Mouse (Mus musculus) limb, embryonic 11.5 days (tissue): ENCODE measurements at regions not wholly inside any gene's neighbourhood (a gene's known extent, or its start where the extent isn't known, plus 50 kb on each side); places are given as distances from the start of the nearest gene placed in this dataset.

Experiments
- ATAC-seq: fragments of 200-750 bp; cut with Nextera tagmentation; 2 replicates; pipeline ENCODE4 v1.8.0; 2017; ENCODE audit warnings: low read depth; ENCODE audit not compliant: insufficient number of reproducible peaks, low FRiP score, low TSS enrichment
- DNase-seq: peaks from one replicate; pipeline ENCODE4 v3.0.0-alpha.2; 2015; ENCODE audit warnings: low spot score
- H3K27ac ChIP-seq: fragments of 300-500 bp; sonication (generic); replicated peaks from 2 replicates; pipeline ENCODE4 v1.5.1; 2014; ENCODE audit warnings: low read depth, mild to moderate bottlenecking, low read length
- H3K27me3 ChIP-seq: fragments of 300-500 bp; sonication (generic); 2 replicates; pipeline ENCODE4 v1.6.1; 2014; ENCODE audit warnings: mild to moderate bottlenecking, low read length, mixed read lengths; ENCODE audit not compliant: control insufficient read depth, insufficient read depth
- H3K36me3 ChIP-seq: fragments of 300-500 bp; sonication (generic); 2 replicates; pipeline ENCODE4 v1.6.1; 2014; ENCODE audit warnings: mild to moderate bottlenecking, low read length, moderate library complexity, mixed read lengths; ENCODE audit not compliant: control insufficient read depth, insufficient read depth
- H3K4me1 ChIP-seq: fragments of 300-500 bp; sonication (generic); 2 replicates; pipeline ENCODE4 v1.6.1; 2014; ENCODE audit warnings: low read length, mixed read lengths; ENCODE audit not compliant: control insufficient read depth, insufficient read depth
- H3K4me2 ChIP-seq: fragments of 300-500 bp; sonication (generic); 2 replicates; pipeline ENCODE4 v1.6.1; 2014; ENCODE audit warnings: low read depth, mild to moderate bottlenecking, moderate library complexity; ENCODE audit not compliant: severe bottlenecking
- H3K4me3 ChIP-seq: fragments of 300-500 bp; sonication (generic); 2 replicates; pipeline ENCODE4 v1.5.1; 2014; ENCODE audit warnings: low read depth, low read length
- H3K9ac ChIP-seq: fragments of 300-500 bp; sonication (generic); 2 replicates; pipeline ENCODE4 v1.6.1; 2014; ENCODE audit warnings: mild to moderate bottlenecking, low read length
- H3K9me3 ChIP-seq: fragments of 300-500 bp; sonication (generic); 2 replicates; pipeline ENCODE4 v1.6.1; 2016; ENCODE audit warnings: low read length; ENCODE audit not compliant: control insufficient read depth
- WGBS: fragments of 180-500 bp; shearing (Covaris S2); extraction: QIAGEN DNeasy Blood & Tissue Kit; methylation state at CpG from one replicate; pipeline ENCODE4 v1.1.7; 2014; 5-methylcytosine and 5-hydroxymethylcytosine counted together

GRCm38 (mm10) chr2:101440231-101440630 lies 184.3 kb upstream of the Rag2 start:
- Histone ChIP-seq H3K9ac (no peak overlapping the region), H3K9me3 (no peaks in the 10 kb centered on the region), H3K4me1 (no peaks in the 10 kb centered on the region), H3K36me3 (no peaks in the 10 kb centered on the region), H3K27ac (no peak overlapping the region), H3K27me3 (no peaks in the 10 kb centered on the region), H3K4me3 (no peak overlapping the region), H3K4me2 (no peak overlapping the region)
- 60% methylated on average over 5 of the region's 5 CpGs for WGBS
- DNase-seq (no peak), ATAC-seq (no peak)

- Histone ChIP-seq H3K4me2 (no peak overlapping the region), H3K9ac (no peak overlapping the region), H3K36me3 (no peaks in the 10 kb centered on the region), H3K4me3 (no peak overlapping the region), H3K27ac (no peak overlapping the region), H3K27me3 (no peaks in the 10 kb centered on the region), H3K4me1 (no peaks in the 10 kb centered on the region), H3K9me3 (no peaks in the 10 kb centered on the region)
- ATAC-seq, result no peak
- DNase-seq, result no peak
- WGBS, result 91% methylated on average over 5 of the region's 5 CpGs
Observed at GRCm38 (mm10) chr2:101441081-101441630, 183.4 kb upstream of the Rag2 start.

- H3K27me3 ChIP-seq, result no peaks in the 10 kb centered on the region
- H3K36me3 ChIP-seq, result no peaks in the 10 kb centered on the region
- H3K4me2 ChIP-seq, result no peak overlapping the region
- 90% methylated on average over 5 of the region's 5 CpGs for WGBS
- H3K9ac ChIP-seq, result no peak overlapping the region
- no peak overlapping the region for H3K4me3 ChIP-seq
- DNase-seq (no peak), ATAC-seq (no peak)
- no peak overlapping the region for H3K27ac ChIP-seq
- H3K4me1 ChIP-seq, result no peaks in the 10 kb centered on the region
- H3K9me3 ChIP-seq, result no peaks in the 10 kb centered on the region
Observed at GRCm38 (mm10) chr2:101455591-101455990, 168.9 kb upstream of the Rag2 start.

GRCm38 (mm10) chr2:101458959-101459358 lies 165.6 kb upstream of the Rag2 start:
- Histone ChIP-seq H3K9ac (no peak overlapping the region), H3K27me3 (no peaks in the 10 kb centered on the region), H3K4me2 (no peak overlapping the region), H3K9me3 (no peaks in the 10 kb centered on the region), H3K4me3 (no peak overlapping the region), H3K36me3 (no peaks in the 10 kb centered on the region), H3K27ac (no peak overlapping the region), H3K4me1 (no peaks in the 10 kb centered on the region)
- ATAC-seq, result no peak
- no peak for DNase-seq
- WGBS, result 94% methylated on average over 1 of the region's 1 CpGs

GRCm38 (mm10) chr2:101462450-101462849 lies 162.1 kb upstream of the Rag2 start:
- Histone ChIP-seq H3K4me3 (no peak overlapping the region), H3K36me3 (no peaks in the 10 kb centered on the region), H3K4me2 (no peak overlapping the region), H3K27me3 (no peaks in the 10 kb centered on the region), H3K9me3 (no peaks in the 10 kb centered on the region), H3K4me1 (0 out of 2 replicates have a peak, but pooled peaks cover 2% of the 10 kb centered on the region), H3K9ac (no peak overlapping the region), H3K27ac (no peak overlapping the region)
- no peak for DNase-seq
- 94% methylated on average over 1 of the region's 1 CpGs for WGBS
- no peak for ATAC-seq

DNA sequence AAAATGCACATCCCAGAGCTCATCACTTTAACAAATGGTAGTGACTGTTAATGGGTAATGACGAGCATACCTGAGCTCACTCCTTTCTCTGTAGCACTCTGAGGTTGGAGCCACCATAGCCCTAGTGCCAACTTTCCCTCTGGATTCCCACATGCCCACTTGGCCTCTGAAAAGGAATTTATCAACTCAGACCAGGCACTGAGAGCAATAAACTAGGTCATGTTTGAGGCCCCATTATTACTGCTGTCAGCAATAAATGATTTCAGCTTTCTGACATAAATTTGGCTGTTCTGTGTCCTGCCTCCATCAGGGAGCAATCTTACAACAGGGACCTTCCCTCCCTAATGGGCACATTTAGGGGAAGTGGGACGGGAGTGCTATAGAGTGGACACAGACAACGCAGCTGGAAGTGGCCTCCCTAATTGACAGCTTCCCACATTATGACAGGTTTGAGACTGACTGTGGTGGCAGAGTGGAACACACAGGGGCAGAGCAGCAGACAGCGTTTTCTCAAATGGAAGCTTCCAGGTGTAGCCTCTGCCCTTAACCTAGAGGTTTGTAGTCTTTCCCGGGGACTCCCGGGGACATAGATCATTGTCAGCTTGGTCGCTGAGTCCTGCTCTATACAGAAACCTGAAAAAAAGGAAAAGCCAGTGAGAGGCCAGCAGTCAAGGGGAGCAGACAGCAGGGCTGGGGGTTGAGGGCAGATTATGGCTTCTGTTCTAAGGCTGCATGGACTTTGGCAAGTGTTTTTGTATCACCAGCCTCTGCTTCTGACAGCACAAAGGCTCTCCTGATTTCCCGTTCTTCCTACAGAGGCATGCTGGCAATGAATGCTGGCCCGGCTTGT lies 160.0 kb upstream of the Rag2 start:
- H3K9ac ChIP-seq, result no peak overlapping the region
- no peaks in the 10 kb centered on the region for H3K27me3 ChIP-seq
- no peaks in the 10 kb centered on the region for H3K36me3 ChIP-seq
- H3K4me3 ChIP-seq, result no peak overlapping the region
- no peak for ATAC-seq
- H3K4me1 ChIP-seq, result 0 out of 2 replicates have a peak, but pooled peaks cover 2% of the 10 kb centered on the region
- no peak overlapping the region for H3K27ac ChIP-seq
- no peak for DNase-seq
- no peak overlapping the region for H3K4me2 ChIP-seq
- H3K9me3 ChIP-seq, result no peaks in the 10 kb centered on the region
- 68% methylated on average over 9 of the region's 9 CpGs for WGBS

- no peaks in the 10 kb centered on the region for H3K9me3 ChIP-seq
- no peak overlapping the region for H3K4me2 ChIP-seq
- WGBS, result 91% methylated on average over 6 of the region's 6 CpGs
- ATAC-seq (no peak), DNase-seq (no peak)
- H3K27me3 ChIP-seq, result no peaks in the 10 kb centered on the region
- no peak overlapping the region for H3K4me3 ChIP-seq
- no peak overlapping the region for H3K9ac ChIP-seq
- no peaks in the 10 kb centered on the region for H3K36me3 ChIP-seq
- H3K27ac ChIP-seq, result no peak overlapping the region
- no peaks in the 10 kb centered on the region for H3K4me1 ChIP-seq
Observed at GRCm38 (mm10) chr2:101470569-101471100, 153.9 kb upstream of the Rag2 start.

DNA sequence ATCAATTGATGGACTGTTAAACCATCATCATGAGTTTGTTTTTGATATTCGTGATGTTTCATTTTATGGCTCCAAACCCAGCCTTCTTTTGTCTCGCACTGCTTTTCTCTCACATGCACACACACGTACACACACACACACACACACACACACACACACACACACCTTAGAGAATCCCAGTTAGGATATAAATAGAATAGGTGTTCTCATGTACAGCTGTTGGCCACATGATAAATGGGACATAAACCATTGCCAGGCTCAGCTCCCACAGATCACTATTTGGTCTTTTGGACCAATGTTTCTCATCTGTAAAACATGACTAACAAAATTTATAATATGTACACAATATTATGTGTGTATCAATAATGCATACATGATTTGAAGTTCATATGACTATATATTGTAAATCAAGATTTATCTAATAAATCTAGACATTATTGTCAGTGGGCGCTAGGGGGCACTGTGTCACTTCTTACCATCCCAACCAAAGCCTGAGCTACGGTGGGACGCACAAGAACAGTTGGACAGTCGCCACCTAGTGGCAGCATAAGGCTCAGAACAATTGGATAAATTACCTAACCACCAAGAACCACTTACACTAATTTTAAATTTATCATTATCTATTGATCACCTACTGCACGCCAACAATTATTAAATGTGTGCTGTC lies 151.9 kb upstream of the Rag2 start:
- ATAC-seq, result peak; percentile 70
- H3K27me3 ChIP-seq, result no peaks in the 10 kb centered on the region
- H3K4me2 ChIP-seq, result no peak overlapping the region
- H3K36me3 ChIP-seq, result no peaks in the 10 kb centered on the region
- H3K9me3 ChIP-seq, result no peaks in the 10 kb centered on the region
- DNase-seq, result peak; percentile 90
- no peak overlapping the region for H3K9ac ChIP-seq
- H3K4me3 ChIP-seq, result no peak overlapping the region
- WGBS, result 32% methylated on average over 8 of the region's 8 CpGs
- H3K27ac ChIP-seq, result no peak overlapping the region
- no peaks in the 10 kb centered on the region for H3K4me1 ChIP-seq
